Mouse (Mus musculus): ENCODE measurements around the gene Gm10130.
"Not testable (repeated sequence)": the region's sequence is repeated elsewhere in the genome, so short reads cannot be mapped to it uniquely, and the experiment has no call there.

DNA sequence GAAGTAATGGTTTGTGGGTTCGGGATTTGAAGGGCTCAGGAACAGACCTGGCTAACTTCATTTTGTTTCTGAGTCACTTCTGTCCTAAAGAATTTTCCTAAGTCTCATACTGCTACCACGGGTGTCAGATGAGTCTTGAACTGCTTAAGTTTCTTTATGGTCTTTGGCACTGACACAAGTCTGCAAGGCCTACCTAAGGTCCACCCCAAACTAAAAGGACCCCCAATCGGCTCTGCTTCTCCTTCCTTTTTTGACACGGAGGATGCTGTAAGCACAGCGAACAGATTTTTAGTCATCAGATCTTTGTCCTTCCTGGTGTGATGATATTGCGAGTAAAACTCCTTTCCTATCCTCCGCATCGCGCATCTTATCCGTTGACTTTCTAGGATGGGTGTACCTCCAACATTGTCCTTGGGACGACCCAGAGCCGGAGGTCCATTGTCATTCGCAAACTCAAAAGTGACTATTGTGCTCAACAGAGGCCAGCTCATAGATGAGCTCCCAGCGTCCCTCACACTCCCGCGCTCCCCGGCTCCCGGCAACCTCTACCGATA, 62.1 kb downstream of the Gm10130 start:
- TF ChIP-seq CTCF (IDR thresholded peaks at IDR 0.05; ENCODE audit: low read depth); EP300 (optimal IDR thresholded peaks at IDR 0.05): not testable (repeated sequence)
